Mouse (Mus musculus) spleen, embryonic (tissue): ENCODE data around the gene Serpina3i.
"Not testable (repeated sequence)": the region's sequence is repeated elsewhere in the genome, so short reads cannot be mapped to it uniquely, and the experiment has no call there.

Source experiments
- CTCF ChIA-PET: fragments of 350-600 bp; sonication (Branson Sonifier 250); formaldehyde crosslinking; loops from one replicate; lab custom pipeline; 2022; lab: Charles Lee

Serpina3i gene

GRCm38 (mm10) chr12:104262863-104263262 lies at the start of gene Serpina3i:
Serpina3i (plus strand) TSS chr12:104263122.
- CTCF ChIA-PET, result no interaction called here

- CTCF ChIA-PET, result no interaction called here
These were observed 49.1 kb upstream of the Serpina3i start for GRCm38 (mm10) chr12:104213689-104214444.

- CTCF ChIA-PET, result no interaction called here
These were observed 48.5 kb upstream of the Serpina3i start, which contains the start of gene Serpina3f for GRCm38 (mm10) chr12:104214445-104214753. Serpina3f (plus strand) TSS chr12:104214544.

DNA sequence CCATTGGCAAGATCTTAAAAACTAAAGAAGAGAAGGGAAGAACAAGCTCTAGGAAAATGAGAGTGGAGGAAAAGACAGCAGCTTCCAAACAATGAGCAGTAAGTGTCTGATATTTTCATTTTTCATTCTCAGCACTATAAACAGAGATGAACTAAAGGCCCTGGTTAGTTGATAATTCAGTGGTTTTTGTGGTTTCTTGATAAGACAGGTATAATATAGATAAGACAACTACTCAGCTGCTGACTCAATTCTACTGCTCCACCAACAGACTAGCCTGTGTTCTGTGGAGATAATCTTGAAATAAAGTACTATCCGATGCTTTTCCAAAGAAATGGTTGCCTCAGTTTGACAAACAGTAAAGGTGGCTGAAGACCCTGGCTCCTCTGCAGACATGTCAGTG lies 47.7 kb upstream of the Serpina3i start:
- CTCF ChIA-PET, result no interaction called here

DNA sequence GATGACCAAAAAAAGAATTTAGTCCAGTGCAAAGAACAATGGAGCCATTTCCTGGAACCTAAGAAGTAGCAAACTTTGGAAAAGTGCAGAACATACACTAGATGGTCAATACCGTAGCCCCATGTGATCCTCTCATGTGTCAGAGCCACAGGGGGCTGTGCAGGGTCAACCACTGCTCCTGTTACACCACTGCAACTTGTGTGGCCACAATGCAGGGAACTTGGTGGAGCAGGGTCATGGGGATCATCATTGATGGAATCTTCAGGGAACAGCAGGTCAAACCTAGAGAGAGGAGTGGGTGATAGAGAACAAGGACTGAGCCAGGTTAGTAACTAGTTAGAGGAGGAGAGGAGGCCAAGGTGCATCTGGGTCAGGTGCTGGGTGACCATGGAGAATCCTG lies 41.3 kb upstream of the Serpina3i start:
- CTCF ChIA-PET, result no interaction called here

DNA sequence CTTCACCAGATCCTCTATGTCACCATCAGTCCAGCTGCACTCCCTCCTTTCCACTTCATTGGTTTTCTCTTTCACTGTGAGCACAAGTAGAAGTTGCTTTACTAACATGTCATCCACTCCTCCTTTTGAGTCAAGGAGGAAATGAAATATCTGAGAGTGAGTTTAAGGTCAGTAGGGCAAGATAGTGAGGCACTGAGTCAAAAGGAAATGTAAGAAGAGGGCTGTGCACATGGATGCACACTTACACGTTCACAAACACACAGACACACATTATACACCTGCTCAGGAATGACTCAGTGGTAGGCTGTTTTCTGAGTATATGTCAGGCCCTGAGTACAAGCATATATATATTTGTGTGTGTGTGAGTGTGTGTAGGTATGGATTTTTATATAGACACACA lies 39.2 kb upstream of the Serpina3i start:
- CTCF ChIA-PET, result no interaction called here

- CTCF ChIA-PET, result no interaction called here
These were observed 38.2 kb upstream of the Serpina3i start for GRCm38 (mm10) chr12:104224598-104225300.

GRCm38 (mm10) chr12:104230762-104231161 lies 32.2 kb upstream of the Serpina3i start:
- CTCF ChIA-PET, result no interaction called here

DNA sequence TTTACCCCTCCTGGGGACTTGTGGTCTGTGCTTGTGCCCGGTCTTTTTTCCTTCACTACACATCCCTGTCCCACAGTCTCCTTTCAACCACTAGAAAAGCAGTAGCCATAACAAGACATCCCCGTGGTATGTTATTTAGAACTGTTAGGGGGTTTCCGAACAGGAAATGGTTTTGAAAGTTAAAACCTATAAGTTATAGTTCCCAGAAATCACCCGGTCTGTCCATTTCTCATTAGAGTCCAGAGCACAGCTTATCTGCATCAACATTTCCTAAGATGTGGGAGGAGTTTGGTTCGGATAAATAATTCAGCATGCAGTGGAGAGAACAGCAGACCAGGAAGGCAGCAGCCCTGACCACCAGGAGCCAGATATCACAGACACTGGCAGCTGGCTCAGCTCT lies 27.0 kb upstream of the Serpina3i start, which contains the start of gene Serpina3g:
Serpina3g (plus strand) TSS at position 331 of the 400 bp plus-strand sequence.
- CTCF ChIA-PET, result no interaction called here

- CTCF ChIA-PET, result not testable (repeated sequence)
These were observed 24.9 kb upstream of the Serpina3i start for GRCm38 (mm10) chr12:104238048-104238447.

DNA sequence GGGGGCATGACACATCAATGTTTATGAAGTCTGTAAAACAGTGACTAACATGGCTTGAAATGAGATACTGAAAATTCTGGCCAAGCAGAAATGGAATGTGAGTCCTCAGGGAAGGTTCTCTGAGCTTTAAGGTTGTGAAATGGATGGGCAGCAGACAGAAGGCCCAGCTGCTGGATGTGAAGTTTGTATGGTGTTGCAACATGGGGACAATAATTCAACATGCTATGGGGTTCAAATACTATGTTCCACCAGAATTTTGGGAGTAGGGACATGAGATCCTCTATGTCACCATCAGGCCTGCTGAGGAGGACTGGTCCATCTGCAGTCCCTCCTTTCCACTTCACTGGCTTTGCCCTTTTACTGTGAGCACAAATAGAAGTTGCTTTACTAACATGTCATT lies 19.6 kb upstream of the Serpina3i start:
- CTCF ChIA-PET, result no interaction called here

- CTCF ChIA-PET, result no interaction called here
These were observed 17.8 kb upstream of the Serpina3i start for GRCm38 (mm10) chr12:104245092-104245491.

- CTCF ChIA-PET, result no interaction called here
These were observed 17.3 kb upstream of the Serpina3i start for GRCm38 (mm10) chr12:104245595-104245994.

GRCm38 (mm10) chr12:104247553-104248002 lies 15.3 kb upstream of the Serpina3i start:
- CTCF ChIA-PET, result no interaction called here

GRCm38 (mm10) chr12:104248231-104248630 lies 14.7 kb upstream of the Serpina3i start:
- CTCF ChIA-PET, result no interaction called here

DNA sequence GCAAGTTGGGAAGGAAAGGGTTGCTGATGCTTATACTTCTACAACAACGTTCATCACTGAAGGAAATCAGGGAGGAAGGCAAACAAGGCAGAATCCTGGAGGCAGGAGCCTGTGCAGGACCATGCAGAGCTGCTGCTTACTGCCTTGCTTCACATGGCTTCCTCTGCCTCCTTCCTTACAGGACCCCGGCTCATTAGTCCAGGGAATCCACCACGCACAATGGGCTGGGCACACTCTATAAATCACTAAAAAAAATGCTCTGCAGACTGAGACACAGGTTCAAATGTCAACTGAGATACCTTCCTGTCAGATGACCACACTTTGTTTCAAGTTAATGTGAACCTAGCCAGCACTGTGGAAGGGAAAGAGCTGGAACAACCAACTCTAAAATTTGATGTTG lies 1.9 kb upstream of the Serpina3i start:
- CTCF ChIA-PET, result interaction anchor here (0.6 kb wide), 1 partner anchor 192 kb away, joined by 3 read pairs; no protein-coding TSS in a partner anchor

DNA sequence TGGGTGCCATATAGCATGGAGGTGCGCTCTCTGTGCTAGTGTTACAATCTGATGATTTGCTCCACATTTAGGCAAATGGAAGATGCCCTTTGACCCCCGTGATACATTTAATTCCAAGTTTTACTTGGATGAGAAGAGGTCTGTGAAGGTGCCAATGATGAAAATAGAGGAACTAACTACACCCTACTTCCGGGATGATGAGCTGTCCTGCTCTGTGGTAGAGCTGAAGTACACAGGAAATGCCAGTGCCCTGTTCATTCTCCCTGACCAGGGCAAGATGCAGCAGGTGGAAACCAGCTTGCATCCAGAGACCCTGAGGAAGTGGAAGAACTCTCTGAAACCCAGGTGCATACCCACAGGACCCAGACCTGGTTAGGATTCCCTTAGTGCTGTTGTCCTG lies 3.5 kb downstream of the Serpina3i start:
- CTCF ChIA-PET, result no interaction called here

DNA sequence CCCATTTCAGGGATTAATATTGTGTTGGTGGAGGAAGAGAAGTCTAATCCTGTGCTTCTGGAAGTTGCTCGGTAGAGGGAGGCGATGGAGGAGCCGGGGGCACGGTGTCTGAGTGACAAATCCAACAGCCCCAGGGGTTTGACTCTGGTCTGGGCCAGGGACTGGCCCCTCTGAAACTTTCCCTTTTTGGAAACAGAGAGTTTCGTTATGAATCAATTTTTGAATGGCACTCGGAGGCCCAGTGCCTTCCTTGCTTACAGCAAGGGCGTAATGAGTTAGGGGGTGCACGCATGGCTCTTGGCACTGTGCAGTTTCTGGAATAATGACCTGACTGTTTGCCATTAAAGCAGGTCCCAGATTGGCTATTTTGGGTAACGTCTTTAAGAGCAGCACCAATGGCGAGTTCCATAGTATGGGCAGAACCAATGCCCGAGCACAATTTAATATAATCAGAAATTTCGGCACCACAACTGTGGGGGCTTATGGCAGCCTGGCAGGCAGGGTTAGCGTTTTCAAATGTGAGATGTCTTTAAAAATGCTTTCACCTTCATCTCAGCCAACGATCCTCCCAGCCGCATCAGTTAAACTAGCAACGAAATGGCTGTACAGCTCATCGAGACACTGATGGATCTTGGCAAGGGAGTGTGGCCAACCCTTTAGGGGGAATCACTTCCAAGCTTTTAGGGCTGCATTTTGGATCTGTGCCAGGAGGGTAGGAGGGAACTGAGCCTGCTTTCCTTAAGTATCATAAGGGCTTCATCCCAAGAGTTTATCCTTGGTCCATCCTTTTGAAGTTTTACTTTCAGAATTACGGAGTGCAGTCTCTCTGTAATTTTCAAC lies 15.5 kb downstream of the Serpina3i start:
- CTCF ChIA-PET, result no interaction called here

DNA sequence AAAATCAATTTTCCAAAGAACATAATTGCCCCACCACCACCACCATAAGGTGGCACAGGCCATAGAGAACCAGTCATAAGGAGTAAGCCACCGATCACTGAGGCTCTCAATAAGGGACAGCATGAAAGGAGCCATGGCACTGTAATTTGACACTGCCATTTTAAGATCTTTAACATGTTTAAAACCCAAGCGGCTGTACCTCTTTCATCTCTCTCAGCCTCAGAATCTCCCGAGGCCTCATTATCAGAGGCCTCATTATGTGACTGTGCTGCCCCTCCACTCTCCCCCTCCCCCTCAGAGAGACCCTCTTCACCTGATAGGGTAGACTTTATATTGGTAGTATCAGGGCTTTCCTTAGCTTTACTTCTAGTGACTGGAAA lies 16.1 kb downstream of the Serpina3i start:
- CTCF ChIA-PET, result no interaction called here

DNA sequence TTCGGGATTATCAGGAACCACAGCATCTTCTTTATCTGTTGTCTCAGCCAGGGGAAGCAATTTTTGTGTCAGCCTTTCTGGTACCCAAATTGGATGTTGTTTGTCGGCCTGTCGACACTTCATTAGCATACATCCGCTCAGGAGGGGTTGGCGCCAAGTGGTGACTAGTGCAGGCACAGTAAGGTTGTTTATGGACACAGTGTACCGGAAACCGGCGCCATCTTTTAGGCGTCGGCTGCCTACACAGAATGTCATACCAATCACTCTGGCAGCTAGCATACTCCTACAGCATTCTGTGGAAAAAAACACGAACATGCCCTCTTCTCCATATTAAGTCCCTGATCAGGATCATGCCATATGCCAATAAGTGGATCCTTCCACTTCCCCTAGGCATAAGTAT lies 20.5 kb downstream of the Serpina3i start:
- CTCF ChIA-PET, result no interaction called here

- CTCF ChIA-PET, result no interaction called here
These were observed 25.4 kb downstream of the Serpina3i start for GRCm38 (mm10) chr12:104288336-104288735.

DNA sequence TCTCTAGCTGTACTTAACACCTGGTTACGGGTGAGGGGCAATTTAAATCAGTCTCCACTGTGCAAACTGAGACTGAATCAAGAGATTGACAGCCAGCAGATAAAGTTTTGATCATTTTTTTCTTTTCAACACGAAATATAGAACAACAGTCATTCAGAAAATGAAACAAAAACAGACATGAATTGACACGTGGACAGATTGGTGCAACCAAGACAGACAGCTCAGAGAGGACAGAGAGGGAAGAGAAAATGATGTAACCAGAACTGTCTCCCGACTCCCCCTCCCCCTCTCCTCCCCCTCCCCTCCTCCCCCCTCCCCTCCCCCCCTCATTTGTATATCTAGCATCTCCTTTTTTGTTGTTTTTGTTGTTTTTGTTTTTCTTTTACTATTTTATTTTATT lies 26.9 kb downstream of the Serpina3i start:
- CTCF ChIA-PET, result interaction anchor here (0.7 kb wide), 1 partner anchor 249 kb away, joined by 9 read pairs; no protein-coding TSS in a partner anchor
